Mouse (Mus musculus): ENCODE measurements around the gene Ppp1r11.
A peak's percentile ranks its signal among the peaks of the same experiment; 100 is the strongest.

Ppp1r11 gene

DNA sequence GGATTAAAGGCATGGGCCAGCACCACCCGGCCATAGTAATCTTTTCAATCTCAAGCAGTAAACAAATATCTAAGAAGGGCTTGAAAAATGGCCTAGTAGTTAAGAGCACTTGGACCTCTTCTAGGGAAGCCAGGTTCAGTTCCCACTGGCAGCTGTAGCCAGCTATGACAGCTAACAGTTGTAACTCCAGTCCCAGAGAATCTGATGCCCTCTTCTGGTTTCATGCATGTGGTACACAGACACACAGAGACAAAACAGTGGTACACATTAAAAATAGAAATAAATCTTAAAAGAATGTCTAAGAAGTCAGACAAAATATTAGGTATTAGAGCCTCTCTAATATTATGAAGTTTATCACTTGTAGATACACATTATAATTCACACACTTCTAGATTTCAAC, 9.6 kb upstream of the Ppp1r11 start:
- DNase-seq (ENCODE audit: low spot score): no peak

DNA sequence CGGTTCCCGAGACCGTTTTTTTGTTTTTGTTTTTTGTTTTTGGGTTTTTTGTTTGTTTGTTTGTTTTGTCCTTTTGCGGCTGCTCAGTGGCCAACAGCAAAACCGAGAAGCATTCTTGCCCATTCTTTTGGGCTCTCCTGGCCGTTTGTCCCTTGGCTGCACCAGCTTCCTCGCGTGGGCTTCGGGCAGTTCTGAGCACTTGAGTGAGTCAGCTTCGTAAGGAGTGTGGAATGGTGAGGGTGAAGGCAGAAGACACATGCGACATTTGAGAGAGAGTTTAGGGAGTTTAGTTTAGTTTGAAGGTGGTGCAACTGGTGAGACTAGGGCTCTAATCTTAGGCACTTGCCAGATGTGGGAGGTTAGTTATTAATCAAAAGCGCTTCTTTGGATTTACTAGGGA, 7.3 kb upstream of the Ppp1r11 start:
- DNase-seq (ENCODE audit: low spot score): no peak

DNA sequence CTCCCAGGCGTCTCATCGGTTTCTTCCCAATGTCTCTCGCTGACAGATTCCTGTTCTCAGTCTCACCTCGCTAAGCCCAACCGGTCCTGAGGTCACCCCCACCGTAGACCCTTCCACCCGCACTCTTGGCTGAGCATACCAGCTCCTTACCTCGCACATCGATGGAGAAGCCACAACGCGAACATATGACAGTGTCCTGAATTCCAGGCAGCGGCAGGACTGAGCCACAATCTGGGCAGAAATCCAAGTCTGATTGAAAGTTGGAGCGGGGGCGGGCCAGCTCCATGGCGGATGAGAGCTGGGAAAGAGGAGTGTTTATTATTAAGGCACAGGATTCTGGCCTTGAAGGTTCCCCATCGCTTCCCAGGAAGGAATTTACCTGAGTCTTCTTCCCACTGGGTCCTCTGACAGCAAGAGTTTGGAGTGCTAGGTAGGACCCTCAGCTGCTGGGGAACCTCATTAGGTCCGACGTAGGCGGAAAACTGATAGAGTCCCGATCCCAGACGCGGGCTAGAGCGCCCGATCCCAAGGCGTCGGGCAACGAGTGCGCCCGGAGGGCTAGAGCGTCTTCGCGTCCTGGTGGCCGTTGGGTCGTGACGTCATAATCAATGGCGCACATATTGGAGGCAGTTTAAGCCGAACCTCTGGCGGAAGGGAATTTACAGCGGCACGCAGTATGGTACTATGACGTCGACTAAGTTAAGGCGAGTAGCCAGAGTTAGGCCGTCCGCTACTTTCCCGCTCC, 6.6 kb upstream of the Ppp1r11 start, which contains the start of the genes Znrd1 and Znrd1as:
Gene Znrd1 (minus strand): TSS at position 561 of the 745 bp plus-strand sequence.
Gene Znrd1as (plus strand): TSS at position 594 of the 745 bp plus-strand sequence.
- DNase-seq (ENCODE audit: low spot score): peak; percentile 95

- DNase-seq (ENCODE audit: low spot score): no peak
These were observed 1.5 kb upstream of the Ppp1r11 start for GRCm38 (mm10) chr17:36953062-36953461.

- DNase-seq (ENCODE audit: low spot score): no peak
These were observed 1.1 kb upstream of the Ppp1r11 start for GRCm38 (mm10) chr17:36952631-36953030.

DNA sequence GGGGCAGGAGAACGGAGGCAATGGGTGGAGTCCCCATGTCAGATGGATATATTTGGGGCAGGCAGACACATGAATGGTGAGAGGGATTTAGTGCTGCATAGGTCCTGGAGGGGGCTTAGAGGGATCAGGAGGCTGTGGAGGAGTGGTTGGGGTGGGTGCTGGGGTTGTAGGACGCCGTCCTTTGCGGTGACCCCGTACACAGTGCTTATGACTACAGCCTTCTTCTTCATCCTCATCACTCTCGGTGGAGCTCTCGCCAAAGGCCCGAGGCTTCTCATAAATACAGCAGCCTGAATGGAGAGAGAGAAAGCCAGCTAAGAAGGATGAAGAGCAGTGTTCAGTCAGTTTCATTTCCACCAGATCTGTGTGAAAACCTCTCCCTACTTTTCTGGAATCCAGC, 2.3 kb downstream of the Ppp1r11 start:
- no peak for DNase-seq (ENCODE audit: low spot score)

GRCm38 (mm10) chr17:36948286-36948685, 3.3 kb downstream of the Ppp1r11 start:
- DNase-seq (ENCODE audit: low spot score): no peak

DNA sequence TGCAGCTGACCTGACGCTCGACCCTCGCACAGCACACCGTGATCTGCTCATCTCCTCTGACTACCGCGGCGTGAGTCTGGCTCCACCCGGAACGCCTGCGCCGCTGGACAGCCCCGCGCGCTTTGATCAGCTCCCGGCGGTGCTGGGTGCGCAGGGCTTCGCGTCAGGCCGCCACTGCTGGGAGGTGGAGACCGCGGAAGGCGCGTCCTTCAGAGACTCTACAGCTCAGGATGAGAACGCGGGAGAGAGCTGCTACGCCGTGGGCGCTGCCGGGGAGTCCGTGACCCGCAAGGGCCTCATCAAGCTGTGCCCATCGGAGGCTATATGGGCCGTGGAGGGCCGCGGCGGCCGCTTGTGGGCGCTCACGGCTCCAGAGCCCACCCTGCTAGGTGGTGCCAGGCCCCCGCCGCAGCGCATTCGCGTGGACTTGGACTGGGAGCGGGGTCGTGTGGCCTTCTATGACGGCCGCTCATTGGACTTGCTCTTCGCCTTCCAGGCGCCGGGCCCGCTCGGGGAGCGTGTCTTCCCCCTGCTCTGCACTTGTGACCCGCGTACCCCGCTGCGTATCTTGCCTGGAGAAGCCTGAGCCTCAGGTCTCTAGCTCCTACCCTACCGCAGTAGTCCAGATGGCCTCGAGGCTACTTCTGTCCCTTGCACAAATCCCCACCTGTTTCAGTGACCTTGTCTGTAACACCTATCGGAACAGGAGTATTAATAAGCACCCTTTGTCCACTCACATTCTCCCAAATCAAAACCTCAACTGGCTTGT, 4.3 kb downstream of the Ppp1r11 start:
- no peak for DNase-seq (ENCODE audit: low spot score)

DNA sequence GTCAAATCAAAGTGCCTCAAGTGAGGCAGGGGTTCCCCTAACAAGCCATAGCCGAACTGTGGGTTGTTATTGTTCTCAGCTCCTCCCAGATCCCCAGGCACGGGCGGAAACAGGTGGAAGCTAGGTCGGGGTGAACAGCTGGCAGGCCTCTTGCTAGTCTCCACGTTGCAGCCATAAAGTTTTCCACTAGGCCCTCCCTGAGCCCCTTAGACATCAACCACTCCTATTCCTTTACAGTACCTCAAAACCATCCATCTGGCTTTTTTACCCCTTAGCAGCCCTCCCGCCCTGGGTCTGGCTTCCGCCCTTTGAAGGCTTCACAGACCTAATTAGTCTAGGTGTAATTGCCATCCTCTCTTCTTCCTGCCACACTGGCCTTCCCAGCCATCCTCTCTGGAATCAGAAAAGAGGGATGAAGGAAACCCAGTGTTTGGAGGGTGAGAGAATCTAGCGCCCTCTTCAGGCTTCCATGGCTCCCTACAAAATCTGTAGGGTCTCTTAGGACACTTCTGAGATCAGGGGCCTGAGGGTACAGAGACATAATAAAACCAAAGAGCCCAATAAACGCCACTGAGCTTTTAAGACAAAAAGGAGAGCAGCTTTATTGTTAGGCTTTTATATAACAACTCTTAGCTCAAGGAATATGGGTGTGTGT, 7.3 kb downstream of the Ppp1r11 start:
- DNase-seq (ENCODE audit: low spot score): no peak

- DNase-seq (ENCODE audit: low spot score): no peak
These were observed 7.8 kb downstream of the Ppp1r11 start for GRCm38 (mm10) chr17:36943691-36944090.

DNA sequence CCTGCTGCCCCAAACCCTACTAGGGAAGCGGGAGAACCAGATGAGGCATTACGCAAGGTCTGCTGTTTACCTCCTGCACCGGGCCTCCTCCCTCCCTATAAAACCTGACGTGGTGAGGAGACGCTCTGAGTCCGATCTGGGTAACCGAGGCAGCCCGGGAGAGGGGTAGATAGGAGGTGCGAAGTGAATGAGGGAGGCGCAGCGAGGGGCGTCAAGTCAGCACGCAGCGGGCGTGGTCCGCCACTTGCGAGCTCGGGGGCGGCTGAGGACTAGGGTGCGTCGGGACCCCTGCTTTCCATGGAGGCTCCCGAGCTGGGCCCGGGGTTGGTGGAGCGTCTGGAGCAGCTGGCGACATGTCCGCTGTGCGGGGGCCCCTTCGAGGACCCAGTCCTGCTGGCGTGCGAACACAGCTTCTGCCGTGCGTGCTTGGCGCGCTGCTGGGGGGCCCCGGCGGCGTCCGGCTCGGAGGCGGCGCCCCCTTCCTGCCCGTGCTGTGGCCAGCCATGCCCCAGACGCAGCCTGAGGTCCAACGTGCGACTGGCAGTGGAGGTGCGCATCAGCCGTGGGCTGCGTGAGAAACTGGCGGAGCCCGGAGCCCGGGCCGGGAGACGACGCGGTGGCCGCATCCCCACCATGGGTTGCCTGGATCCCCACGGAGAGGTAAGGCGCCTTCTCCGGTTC, 8.6 kb downstream of the Ppp1r11 start, which contains the start of gene Rnf39:
Gene Rnf39 (plus strand): TSS at position 128 of the 681 bp plus-strand sequence.
- peak; percentile 72 for DNase-seq (ENCODE audit: low spot score)

GRCm38 (mm10) chr17:36942391-36942790, 9.2 kb downstream of the Ppp1r11 start:
- DNase-seq (ENCODE audit: low spot score): peak; percentile 82

DNA sequence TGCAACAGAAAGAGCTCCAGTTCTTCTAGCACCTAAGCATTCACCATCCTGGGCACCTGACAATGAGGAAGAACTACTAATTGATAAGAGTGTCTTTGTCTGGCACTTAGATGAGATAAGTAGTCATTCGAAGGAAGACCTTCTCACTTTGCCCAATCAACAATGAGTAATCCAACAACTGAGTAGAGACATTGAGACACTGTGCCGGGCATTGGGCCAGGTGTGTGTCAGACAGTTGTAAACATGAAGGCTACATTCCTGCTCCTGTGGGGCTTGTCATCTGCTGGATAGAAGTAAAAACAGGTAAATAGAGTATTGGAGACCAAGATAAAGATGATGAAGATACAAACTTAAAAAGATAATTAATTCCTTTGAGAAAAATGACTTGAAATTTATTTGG, 13.5 kb downstream of the Ppp1r11 start:
- no peak for DNase-seq (ENCODE audit: low spot score)

GRCm38 (mm10) chr17:36931806-36932205, 19.7 kb downstream of the Ppp1r11 start:
- DNase-seq (ENCODE audit: low spot score): peak; percentile 21

DNA sequence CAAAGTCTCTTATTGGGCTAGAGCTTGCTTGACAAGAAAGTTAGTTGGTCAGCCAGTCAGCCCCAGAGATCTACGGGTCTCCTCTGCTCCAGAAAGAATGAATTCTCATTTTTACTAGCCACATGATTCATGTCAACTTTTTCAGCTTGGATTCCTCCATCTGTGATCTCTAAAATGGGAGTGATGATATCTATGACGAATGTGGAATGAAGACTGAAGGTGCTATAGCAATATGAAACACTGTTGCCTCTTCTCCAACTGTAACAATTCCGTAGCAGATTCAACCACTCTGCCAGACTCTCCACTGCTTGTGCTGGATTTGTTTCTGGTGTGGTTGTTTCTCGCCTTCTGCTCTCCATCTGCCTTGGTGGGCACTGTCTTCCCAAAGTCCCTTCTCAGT, 20.4 kb downstream of the Ppp1r11 start:
- DNase-seq (ENCODE audit: low spot score): no peak

DNA sequence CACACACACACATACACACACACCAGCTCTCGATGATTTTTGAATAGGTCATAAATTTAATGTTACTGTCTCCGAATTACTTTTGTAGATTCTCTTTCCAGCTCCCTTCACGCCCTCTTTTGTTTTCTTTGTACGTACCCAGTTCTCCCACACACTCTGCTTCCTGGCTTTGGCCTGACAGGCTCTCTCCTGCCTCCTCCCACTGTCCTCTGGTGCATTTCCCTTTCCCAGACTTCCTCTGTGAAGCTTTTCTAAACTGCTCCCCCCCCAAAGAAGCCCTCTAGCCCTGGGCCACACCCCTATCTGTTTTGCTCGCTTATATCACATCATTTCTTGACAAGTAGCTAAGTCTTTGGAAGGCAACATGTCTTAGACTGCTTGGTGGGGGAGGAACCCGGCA, 21.3 kb downstream of the Ppp1r11 start:
- DNase-seq (ENCODE audit: low spot score): no peak

DNA sequence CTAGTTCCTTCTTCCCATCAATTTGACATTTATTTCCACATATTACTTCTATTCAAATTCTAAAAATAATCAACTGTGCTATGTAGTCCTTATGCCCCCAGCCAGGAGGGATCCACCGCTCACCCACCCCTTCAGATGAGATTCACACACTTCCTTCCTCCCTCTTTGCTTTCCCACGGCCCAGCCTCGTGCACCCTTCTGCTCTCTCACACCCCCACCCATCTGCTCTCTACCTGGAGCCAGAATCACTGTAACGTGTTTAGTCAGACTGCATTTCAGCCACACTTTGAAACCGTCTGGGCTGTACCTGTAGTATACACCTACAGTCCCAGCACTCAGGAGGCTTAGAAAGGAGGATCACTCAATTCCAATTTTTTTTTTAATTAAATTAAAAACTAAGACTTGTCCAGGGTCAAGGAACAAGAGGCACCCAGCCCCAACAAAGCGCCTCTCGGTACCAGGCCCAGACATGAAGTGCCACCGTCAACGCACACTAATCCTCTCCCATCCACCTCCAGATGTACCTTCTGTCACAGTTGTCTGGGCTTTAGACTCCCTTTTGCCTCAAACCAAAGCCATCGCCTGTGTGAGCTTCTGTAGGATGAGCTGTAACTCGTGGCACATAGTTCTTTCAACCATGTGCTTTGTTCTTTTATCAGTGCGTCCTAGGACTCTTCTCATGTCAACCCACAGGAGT, 22.2 kb downstream of the Ppp1r11 start:
- DNase-seq (ENCODE audit: low spot score): no peak

GRCm38 (mm10) chr17:36927496-36928120, 23.9 kb downstream of the Ppp1r11 start:
- no peak for DNase-seq (ENCODE audit: low spot score)

DNA sequence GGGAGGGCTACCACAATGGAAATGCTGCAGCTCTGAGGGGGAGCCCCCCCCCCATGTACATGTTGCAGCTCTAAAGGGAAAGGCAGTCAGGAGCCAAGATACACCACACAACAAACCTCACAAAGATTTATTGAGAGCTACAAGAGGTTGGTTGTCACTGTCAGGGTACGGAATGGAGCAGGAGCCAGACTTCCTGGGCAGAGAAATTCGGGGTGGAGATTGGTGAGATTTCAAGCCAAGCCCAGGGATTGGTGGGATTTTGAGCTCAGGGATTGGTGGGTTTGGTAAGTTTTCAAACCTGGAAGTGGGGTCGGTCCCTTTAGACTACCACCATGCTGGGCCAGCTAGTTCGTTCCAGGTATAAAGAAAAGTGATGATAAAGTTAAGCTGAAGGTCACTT, 28.1 kb downstream of the Ppp1r11 start:
- no peak for DNase-seq (ENCODE audit: low spot score)

GRCm38 (mm10) chr17:36922715-36923114, 28.8 kb downstream of the Ppp1r11 start:
- no peak for DNase-seq (ENCODE audit: low spot score)

DNA sequence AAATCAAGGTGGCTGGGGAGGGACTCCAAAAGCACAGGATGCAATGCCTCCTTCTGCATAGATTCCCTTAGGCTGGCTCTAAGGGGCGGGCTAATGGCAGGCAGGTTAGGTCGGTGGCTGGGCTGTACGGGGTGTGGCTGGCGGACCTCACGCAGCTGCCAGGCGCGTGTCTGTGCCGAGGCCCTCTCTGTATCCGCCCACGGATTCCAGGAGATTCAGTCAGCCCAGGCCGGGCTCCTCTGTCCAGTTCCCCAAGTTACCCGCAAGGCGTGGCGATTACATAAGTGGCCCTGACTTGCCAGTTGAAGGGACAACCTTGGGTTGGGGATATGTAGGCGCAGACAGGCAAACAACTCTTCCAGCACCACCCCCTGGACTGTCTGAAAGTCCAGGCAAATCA, 31.3 kb downstream of the Ppp1r11 start:
- DNase-seq (ENCODE audit: low spot score): peak; percentile 57

Data from lung, postnatal 25 days (tissue).